Mouse (Mus musculus) heart, postnatal 0 days (tissue): ENCODE measurements at regions not wholly inside any gene's neighbourhood (a gene's known extent, or its start where the extent isn't known, plus 50 kb on each side); places are given as distances from the start of the nearest gene placed in this dataset.

Source experiments
- CTCF ChIP-seq: IDR thresholded peaks from 2 replicates; pipeline ENCODE4 v1.5.1; 2016; ENCODE audit warnings: antibody characterized with exemption, control low read depth, low read depth
- EP300 ChIP-seq: IDR thresholded peaks from 2 replicates; pipeline ENCODE4 v1.6.1; 2016; ENCODE audit warnings: antibody characterized with exemption, low read depth

GRCm38 (mm10) chr6:93327930-93328329, 384.6 kb upstream of the Adamts9 start:
- no peak for TF ChIP-seq EP300
- no peak for TF ChIP-seq CTCF
